Mouse (Mus musculus) thymus, postnatal 36 days (tissue): ENCODE measurements around the gene Lpin2.

Experiments used
- DNase-seq, 2 experiments: peaks; one replicate each; pipeline ENCODE4 v3.0.0; 2022; ENCODE audit warnings: mixed read lengths in 2 of 2

The Lpin2 gene

DNA sequence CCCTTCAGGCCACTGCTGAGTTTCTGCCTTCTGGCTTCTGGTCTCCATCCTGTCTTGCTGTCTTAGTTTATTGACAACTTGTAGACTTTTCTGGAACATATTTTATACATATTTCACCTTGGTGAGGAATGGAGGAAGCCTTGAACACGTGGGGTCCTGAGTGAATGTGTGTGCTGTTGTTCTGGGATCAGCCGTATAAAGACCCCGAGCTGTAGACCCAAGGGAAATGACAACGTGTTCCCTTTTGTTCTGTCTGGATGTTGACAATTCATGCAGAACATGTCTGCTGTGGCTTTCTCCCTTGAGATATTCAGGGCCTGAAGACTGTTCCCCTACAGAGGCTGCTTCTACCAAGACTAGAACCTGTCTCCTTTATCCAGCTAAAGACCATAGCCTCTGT lies 5.0 kb upstream of the Lpin2 start:
- DNase-seq = no peak

DNA sequence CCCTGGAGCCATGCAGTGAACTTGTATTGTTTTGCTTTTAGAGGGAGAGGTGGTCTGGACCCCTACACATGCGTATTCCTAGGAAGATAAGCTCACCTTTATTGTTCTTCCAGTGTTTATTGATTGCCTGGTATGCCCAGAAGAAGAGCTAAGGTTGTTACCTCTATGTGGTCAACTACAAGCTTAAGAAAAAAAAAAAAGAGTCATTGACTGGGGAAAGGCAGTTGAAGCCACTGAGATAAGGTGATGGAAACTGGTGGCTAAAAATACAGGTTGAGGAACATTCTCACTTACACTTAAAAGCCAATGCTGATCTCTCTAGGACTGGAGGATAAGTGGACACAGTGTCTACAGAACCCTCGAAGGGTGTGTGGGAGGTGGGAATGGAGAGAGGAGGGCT lies 4.4 kb upstream of the Lpin2 start:
- DNase-seq = no peak

DNA sequence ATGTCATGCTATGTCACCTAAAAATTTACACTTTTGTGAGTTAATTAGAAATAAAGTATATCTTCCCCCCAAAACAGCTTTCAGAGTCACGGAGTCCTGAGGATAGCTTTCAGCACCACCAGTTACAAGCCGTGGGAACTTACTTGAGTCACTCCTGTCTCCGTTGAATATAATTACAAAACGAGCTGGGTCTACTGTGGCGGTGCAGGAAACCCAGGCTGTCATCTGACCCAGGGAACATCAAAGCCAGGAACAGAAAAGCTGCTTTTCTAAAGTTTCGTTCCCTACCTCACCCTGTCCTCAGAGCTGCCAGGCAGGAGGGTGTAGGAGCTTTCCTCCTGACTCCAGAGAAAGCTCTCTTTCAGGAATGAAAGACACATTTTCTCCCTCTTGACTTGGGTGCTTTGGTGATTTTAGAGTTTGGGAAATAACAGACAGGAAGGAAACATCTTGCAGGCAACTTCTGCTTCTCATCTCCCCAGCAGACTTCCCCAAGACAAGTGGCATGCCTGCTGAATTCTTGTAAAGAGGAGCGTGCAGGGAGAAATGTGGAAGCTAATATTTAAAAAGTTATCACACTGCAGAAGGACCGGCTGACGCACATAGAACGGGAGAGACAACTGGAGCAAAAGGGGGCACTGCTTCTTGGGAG lies 3.7 kb upstream of the Lpin2 start:
- peak in 1 of 2 experiments; percentile 24 for DNase-seq

DNA sequence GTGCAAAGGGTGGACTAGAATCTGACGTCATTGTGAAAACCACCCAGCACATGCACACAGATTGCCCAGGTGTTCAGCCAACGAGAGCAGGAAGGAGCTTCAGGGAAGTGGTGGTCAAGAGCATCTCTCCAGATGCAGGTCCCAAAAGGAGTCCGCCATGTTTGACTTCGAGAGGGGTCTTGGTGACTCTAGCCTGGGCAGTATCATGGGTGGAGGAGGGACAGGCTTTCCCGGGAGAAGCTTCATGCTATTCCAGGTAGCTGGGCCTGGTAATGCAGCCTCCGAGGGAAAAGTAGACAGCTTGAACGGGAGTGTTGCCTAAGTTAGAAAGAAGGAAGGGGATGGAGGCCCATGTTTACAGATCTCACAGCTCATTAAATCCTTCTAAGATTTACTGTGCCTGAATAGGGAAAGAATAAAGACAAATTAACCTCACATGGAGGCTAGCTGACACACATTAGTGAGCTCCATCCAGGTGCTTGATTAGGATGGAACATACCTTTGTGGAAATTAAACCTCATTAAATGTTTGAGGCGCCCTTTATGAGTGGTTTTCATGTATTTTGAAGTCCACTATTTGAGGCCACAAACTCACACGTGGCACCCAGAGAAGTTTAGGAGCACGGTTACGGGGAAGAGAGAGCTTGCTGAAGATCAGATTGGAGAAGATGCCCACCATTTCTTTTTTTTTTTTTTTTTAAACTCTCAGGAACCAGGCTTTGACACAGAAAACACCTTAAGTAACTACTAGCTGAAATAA lies 2.6 kb upstream of the Lpin2 start:
- no peak for DNase-seq

DNA sequence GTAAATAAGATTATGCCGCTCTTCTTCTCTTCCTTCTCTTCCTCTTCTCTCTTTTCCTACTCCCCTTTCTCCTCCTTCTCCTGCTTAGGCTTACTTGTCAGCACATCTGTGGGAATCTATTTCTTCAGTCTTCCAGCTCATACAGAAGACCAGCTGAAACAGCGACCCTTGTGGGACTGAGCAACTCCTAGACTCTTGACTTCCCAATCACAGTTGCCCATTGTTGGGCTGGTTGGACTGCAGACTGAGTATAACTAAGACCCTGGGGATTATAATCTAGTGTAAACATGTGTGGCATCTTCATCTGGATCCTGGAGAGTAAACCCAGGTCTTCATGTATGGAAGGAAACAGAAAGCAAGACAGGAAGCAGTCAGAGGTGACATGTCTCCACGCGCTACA lies 1.8 kb upstream of the Lpin2 start:
- no peak for DNase-seq

DNA sequence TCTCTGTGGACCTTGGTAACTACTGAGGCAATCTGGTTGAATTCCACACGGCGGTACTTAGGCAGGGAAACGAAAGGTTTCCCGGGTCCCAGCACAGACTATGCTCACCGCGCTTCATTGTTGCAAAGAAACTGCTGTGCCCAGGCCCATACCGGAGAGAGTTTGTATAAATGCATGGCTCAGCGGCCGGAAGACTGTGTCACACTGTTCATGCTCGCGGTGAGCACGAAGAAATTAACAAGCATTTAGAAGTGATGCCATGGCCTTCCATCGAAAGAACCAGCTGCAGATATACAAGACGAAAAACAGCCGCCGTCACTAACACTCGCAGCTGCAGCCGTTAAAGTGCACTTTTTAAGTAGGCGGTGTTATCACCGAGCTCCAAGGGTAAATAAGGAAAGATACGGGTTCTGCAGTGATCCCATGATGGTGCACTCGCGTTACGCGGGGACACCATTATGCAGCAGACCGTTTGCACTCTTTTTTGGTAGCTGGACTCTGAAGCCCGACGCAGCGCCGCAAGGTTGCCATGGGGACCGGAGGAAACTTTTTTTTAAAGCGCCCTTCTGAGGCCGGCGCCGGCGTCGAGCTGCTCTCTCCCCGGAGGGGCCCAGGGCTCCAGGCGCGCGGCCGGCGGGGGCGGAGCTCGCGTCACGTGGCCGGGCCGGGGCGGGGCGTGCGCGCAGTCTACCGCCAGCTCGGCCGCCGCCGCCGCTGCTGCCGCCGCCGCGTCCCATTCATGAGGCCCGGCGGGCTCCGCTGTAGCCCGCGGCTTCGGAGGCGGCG lies 704 bp downstream of the Lpin2 start:
- peak; percentile 91 to 95 for DNase-seq

DNA sequence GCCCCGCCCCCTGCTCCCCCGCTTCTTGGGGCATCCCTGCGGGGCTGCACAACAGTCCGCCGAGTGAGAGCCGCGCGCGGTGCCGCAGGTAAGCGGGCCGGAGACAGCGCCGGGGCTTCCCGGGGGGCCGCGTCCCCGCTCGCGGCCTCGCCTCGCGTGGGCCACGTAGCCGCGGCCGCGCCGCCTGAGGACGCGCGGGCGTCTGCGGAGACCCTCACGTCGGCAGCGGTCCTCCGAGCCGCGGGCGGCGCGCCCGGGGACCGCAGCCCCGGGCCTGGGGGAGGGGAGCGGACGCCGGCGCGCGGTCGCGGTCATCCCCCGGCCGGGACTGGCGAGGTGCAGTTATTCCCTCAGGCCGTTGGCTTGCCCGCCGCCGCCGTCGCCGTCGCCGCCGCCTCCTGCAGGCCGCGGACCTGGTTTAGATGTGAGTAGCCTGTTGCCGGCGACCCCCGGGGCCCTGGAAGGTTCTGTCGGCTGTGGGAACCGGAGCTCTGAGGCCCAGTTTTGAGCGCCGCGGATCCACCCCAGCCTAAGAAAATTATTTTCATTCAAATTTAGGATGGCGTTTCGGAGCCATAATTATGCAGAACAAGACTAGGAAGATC lies 1.4 kb downstream of the Lpin2 start:
- DNase-seq = peak in 1 of 2 experiments; percentile 35

DNA sequence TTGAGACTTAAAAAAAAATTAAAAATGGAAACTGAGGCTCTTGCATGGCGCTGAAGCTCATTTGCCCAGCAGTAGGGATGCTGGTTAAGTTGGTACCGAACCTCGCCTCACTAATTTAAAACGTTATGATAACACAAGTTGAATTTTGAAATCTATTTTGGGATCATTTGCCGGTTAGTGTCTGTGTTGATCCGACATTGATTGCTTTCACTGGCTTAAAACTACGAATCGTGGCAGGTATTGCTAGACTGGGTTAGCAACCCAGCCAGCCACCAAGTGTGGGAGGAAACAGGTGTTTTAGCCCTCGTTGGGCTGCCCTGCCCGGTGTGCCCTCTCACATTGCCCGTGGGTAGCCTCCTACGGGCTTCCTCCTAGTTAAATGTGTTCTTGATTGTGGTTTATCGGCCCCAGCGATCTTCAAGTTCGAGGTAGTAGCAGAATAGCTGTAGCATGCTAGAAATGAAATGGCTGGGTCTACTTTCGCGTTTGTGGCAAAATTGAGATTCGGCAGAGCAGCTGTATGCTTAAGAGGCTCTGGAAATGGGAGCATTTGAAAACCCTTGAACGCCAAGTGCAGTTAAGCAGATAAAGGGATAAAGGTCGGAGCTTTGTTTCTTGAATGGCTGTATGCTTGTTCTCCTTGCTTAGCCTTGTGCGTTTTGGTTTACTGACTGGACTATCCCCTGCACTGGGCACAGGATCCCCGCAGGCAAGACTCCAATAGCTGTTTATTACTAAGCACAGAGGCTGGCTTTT lies 2.2 kb downstream of the Lpin2 start:
- peak; percentile 54 to 62 for DNase-seq

DNA sequence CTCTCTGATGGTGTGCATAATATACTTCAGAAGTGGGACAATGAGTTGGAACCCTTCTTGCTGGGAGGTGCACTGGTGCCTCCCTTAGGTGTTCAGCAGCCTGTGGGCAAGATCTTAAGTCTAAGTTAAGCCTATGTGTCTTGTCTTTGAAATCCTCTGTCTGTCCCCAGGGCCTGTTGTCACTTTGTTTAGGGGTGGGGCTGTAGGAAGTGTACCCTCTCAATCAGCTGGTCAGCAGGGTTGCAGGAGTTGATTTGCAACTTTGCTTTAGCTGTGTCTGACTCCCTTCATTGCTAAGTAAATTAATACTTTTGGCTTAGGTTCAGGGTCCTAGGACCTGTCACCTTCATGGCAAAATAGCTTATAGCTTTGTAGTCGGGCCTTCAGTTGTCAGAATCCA lies 3.0 kb downstream of the Lpin2 start:
- DNase-seq = no peak

DNA sequence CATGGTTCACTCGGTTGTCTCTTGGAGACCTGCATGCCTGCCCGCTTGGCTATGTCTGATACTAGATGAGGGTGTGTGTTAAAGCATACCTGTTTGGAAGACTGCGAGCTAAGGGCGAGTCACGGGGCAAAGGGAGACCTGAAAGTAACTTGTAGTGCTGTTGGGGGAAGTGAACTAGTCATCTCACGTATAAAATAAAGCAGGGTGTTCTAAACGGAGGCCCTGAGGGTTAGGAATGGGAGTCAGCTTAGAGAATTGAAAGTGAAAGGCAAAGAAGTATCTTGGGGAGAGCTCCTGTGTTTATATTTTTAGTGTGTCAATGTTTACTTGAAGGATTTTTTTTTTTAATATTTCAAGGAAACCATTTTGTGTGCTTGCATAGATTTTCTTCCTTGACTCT lies 8.2 kb downstream of the Lpin2 start:
- DNase-seq = no peak

DNA sequence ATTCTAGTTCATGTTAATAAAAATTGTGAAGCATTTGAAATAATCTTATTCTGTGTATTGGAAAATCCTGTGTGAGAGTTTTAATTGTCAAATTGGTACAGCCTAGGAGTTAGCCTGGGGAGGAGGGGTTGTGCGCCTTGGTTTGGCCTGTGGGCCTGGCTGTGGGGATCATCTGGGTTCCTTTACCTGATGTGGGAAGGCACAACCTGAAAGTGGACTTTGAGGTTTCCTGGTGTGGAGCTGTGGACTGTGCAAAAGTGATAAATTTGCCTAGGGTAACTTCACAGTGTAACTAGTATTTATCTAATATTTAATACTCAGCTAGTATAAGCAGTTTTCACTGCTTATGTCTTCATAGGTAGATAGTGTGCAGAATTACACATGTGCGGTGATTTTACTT lies 8.7 kb downstream of the Lpin2 start:
- no peak for DNase-seq

DNA sequence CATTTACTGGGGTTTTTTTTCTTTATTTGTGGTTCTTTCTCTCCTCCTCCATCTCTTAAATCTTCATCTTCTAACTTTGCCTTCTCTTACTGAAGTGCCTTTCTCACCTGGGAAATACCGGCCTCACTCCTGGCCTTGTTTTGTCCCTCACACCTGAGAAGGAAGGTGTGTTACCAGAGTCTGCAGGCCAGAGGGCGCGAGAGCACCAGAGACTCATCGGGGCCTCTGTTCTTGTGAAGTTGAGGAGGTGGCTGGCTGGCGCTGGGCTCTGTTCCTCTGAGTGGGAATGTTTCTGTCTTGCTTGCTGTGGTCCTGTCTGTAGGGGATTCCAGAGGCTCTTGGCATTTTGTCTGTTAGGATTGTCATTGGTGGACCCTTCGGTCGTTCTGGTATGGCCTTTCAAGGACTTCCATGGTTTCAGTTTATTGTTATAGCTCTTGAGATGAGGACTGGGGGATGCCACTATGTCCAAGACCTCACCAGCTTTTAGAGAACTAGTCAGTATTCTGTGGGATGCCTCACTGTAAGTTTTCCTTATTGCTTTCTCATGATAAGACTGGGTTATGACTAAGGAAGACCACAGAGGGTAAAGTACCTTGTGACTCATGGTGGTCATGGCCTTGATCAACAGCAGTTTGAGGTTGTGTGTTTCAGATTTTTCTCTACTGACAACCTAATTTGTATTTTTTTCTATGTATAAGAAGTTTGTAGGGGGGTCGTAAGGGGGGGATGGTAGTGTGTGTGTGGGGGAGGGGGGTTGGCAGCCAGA lies 9.5 kb downstream of the Lpin2 start:
- no peak for DNase-seq

DNA sequence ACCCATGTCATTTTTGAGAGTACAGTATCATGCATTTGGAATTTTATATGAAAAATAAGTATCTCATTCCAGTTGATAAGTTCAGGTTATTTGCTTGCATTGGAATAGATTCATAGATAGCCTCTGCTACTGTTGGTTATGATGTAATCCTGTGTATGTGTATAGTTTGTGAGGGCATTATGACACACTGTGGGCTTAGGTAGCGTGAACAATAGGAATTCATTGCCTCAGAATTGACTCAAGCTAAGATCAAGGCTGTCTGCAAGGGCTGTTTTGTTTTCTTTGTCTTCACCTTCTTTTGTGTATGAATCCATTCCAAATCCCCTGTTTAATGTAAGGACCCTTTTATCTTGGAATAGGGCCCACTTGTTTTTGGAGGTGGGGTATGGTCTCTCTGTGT lies 10.7 kb downstream of the Lpin2 start:
- no peak for DNase-seq

DNA sequence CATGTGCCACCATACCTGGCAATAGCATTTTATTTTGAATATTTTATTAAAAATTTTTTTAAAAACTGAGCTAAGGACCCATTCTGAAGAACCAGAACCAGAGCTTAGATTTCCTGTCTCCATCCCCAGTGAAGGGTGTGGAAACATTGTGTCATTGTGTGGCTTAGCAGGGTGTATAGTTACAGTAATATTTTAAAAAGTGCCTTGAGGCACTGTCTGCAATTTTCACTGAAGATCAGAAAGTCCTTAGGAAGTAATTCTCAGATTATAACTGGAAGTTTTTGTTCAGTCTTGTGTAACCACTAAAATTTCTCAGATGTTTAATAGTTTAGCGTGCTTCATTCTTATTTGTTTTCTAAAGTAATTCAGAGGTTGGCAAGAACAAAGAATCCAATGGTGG lies 11.1 kb downstream of the Lpin2 start:
- no peak for DNase-seq

DNA sequence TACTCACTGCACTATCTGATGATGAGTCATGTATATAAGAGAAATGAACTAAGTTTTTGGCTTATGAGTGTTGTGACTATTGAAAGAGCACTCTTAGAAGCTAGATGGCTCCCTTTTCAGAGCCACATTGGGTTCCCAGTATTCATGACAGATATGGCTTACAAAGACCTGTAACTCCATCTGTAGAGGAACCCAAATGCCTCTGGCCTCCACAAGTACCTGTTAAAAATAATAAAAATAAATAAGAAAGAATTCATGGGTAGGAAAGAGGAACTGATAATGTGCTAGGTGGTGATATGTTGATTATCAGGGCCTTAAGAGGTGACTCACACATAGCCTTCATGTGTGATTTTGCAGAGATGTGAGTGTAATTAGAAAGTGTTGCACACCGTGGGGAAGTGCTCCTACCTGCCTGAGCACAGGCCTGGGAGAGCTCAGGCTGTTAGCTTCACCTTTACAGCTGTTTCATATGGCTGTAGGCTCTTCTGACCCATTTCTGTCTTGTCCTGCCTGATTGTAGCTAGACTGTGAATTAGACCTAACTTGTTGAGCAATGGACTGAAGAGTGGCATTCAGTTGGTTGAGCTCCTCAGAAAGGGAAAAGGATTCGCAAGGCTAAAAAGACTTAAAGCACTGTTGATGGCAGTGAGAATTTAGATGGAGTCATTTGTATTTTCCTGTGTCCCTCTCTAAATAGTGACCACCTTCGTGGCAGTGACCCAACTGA lies 12.7 kb downstream of the Lpin2 start:
- DNase-seq = no peak

DNA sequence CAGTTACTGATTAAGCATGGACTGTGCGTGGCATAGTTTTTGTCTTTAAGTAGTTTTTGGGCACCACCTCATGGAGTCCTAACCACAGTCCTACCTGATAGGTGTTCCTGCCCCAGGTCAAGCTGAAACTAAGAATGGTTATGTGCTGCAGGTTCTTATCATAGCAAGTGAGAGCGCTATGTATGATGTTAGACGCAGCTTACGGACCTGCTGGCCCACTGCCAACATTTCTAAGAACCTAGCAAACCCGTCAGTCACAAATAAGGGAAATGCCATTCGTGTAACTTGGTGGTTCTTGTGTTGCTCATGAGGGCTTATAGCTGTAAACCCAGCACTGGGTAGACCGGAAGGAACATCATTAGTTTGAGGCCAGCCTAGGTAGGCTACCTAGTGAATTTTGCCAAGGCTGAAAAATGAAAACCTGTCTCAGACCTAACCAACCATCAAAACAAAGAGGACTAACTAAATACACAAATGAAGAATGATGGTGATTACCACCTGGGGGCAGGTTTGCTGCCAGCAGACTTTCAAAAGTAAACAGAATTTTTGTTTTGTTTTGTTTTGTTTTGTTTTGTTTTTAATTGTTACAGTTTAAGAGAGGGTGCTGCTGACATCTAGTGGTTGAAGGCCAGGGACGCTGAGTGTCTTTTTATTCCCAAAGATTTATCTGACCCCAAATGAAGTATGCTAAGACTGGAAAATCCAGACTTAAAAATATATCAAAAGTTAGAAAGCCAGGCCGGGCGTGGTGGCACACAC lies 13.5 kb downstream of the Lpin2 start:
- DNase-seq = peak in 1 of 2 experiments; percentile 17

DNA sequence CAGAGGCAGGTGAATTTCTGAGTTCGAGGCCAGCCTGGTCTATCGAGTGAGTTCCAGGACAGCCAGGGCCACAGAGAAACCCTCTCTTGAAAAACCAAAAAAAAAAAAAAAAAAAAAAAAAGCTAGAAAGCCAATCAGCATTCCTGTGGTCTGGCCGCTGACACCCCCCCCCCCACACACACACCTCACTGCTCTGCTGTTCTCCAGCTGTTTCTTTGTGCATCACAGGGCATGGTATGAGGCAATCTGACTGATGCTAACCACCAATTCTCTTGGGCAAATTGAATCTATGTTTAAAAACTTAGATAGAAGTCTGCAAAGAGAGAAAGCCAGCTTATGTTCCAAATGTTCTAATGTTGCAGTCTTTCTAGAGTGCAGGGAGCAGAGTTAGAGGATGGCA lies 14.1 kb downstream of the Lpin2 start:
- no peak for DNase-seq

DNA sequence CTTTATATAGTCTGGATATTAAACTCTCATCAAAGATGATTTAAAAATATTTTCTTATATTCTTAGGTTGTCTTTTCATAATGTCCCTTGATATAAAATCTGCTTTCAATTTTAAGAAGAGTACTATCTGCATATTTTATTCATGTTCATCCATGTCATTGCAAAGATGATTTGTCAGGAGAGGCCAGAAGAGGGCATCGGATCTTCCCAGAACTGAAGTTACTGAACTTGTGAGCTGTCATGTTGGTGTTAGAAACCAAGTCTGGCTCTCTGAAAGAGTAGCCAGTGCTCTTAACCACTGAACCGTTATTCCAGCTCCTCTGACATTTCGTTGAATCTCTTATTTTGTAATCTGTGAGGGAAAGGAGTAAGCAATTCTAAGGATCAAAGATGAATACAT lies 17.0 kb downstream of the Lpin2 start:
- no peak for DNase-seq

DNA sequence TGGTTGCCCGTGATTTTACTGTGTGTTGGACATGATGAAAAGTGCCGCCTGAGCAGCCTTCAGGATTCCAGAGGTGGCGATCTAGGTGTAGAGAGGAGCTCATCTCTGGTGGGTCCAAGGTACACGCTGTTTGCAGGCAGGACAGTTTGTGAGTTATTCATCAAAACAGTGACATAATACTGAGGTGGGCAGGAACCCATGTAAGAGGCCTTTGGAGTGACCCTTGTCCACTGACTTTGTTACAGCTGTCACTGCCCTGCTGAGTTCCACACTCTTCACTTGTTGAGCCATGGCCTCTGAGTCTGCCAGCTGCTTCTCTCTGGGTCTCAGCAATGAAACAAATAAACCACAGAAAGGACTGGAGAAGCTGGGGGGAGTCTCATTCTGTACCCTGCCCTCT lies 19.8 kb downstream of the Lpin2 start:
- no peak for DNase-seq
